Mouse (Mus musculus) heart, adult 2 months (tissue): Measurements from ENCODE around the gene Prss29.

Experiments
- CTCF ChIP-seq: fragments of 200-600 bp; IDR thresholded peaks from 2 replicates; pipeline ENCODE4 v1.8.1; 2022; ENCODE audit warnings: antibody characterized with exemption, mild to moderate bottlenecking, moderate library complexity
- EP300 ChIP-seq: fragments of 200-500 bp; IDR thresholded peaks from 2 replicates; pipeline ENCODE4 v1.6.1; 2011; ENCODE audit warnings: low read depth, low read length, control low read depth; ENCODE audit not compliant: insufficient read depth
- POLR2A ChIP-seq: fragments of 200-500 bp; IDR thresholded peaks from 2 replicates; pipeline ENCODE4 v1.6.1; 2011; ENCODE audit warnings: mild to moderate bottlenecking, low read depth, low read length, control low read depth; ENCODE audit not compliant: insufficient read depth

DNA sequence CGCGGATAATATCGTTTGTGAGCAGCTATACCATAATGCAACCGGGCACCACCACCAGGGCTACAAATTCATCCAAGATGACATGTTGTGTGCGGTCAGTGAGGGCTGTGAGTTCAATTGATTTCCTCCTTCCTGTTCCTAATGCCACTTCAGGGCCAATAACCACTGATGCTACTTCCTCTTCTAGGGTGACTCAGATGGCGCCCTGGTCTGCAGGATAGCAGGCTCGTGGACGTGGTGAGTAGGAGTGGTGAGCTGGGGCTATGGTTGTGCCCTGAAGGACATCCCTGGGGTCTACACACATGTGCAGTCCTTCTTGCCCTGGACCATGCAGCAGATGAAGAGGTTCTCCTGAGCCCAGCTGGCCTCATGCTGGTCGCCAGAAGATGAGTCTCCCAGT, 13.9 kb downstream of the Prss29 start:
- TF ChIP-seq CTCF (no peak), POLR2A (no peak), EP300 (no peak)
